Mouse (Mus musculus) brain, adult 2 months (tissue): Measurements from ENCODE around the gene Cyp2a12.
"Not testable (repeated sequence)": the region's sequence is repeated elsewhere in the genome, so short reads cannot be mapped to it uniquely, and the experiment has no call there.

Experiments used
- DNase-seq: peaks from one replicate; pipeline ENCODE4 v3.0.0; 2011; ENCODE audit warnings: low read depth, low spot score

Cyp2a12 gene

GRCm38 (mm10) chr7:27028789-27029188 is at the start of gene Cyp2a12:
Cyp2a12 (plus strand) TSS chr7:27029081.
- no peak for DNase-seq

- not testable (repeated sequence) for DNase-seq
Measured at GRCm38 (mm10) chr7:26981464-26981863, 47.4 kb upstream of the Cyp2a12 start.

- not testable (repeated sequence) for DNase-seq
Measured at GRCm38 (mm10) chr7:26981937-26982336, 46.9 kb upstream of the Cyp2a12 start.

- DNase-seq, result no peak
Measured at GRCm38 (mm10) chr7:26982551-26982950, 46.3 kb upstream of the Cyp2a12 start.

GRCm38 (mm10) chr7:26983151-26983550 is 45.7 kb upstream of the Cyp2a12 start:
- DNase-seq, result not testable (repeated sequence)

GRCm38 (mm10) chr7:27026581-27026980 is 2.3 kb upstream of the Cyp2a12 start:
- not testable (repeated sequence) for DNase-seq

GRCm38 (mm10) chr7:27048886-27049285 is 20.0 kb downstream of the Cyp2a12 start:
- not testable (repeated sequence) for DNase-seq

GRCm38 (mm10) chr7:27059333-27059732 is 30.5 kb downstream of the Cyp2a12 start:
- not testable (repeated sequence) for DNase-seq

- not testable (repeated sequence) for DNase-seq
Measured at GRCm38 (mm10) chr7:27059896-27060295, 31.0 kb downstream of the Cyp2a12 start.

- DNase-seq, result no peak
Measured at GRCm38 (mm10) chr7:27078641-27079040, 49.8 kb downstream of the Cyp2a12 start.

- DNase-seq, result no peak
Measured at GRCm38 (mm10) chr7:27081625-27082024, 52.7 kb downstream of the Cyp2a12 start.
